Mouse (Mus musculus): ENCODE data around the gene Msrb1. TPM values are rescaled to one million over a fixed set of nuclear protein-coding genes. Genes with fewer than 3 reads are reported as not detected.

The Msrb1 gene
- polyA plus RNA-seq, 1 experiment = 57.8 TPM

DNA sequence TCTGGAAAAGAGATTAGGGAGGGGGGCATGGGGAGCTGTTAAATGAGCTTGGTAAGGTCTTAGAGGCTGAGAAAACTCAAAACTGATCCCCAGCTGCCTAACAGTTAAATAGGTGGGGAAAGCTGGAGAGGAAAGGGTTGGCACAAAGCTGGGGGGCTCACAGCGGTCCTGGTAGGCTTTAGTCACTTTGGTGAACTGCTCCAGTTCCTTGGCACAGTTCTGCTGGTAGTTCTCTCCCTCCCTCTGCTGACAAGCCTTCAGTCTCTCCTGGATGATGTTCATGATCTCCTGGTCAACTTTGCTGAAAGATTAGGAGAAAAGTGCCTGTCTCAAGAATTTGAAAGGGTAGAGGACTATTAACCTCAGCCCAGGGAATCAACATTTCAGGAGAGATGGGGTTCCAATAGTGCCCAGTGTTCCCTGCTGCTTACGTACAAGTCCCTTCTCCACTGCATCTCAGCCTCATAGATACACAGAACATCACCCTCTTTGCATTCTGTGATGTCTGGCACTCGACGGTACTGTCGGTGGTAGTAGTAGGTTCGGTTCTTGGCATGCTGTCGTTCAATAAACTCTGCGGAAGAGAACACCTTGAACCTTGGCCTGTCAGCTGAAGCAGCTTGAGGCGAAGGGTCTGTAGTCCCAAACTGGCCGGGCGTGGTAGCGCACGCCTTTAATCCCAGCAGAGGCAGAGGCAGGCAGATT, 14.1 kb upstream of the Msrb1 start:
- no peaks in the 10 kb centered on the region for H3K27me3 ChIP-seq (ENCODE audit: control insufficient read depth, insufficient read depth, insufficient read length)
- TF ChIP-seq CTCF (IDR thresholded peaks at IDR 0.05; ENCODE audit: control insufficient read depth, insufficient read depth, insufficient read length) (no peak), FOSL1 (IDR thresholded peaks at IDR 0.05; ENCODE audit: insufficient read depth, low read length, poor library complexity, severe bottlenecking) (no peak), USF1 (IDR thresholded peaks at IDR 0.05; ENCODE audit: low read depth) (no peak), MAX (IDR thresholded peaks at IDR 0.05) (no peak), MYOD1 (IDR thresholded peaks at IDR 0.05; ENCODE audit: control insufficient read depth, insufficient read length, low read depth) (no peak), MYOG (IDR thresholded peaks at IDR 0.05; ENCODE audit: control insufficient read depth, extremely low read depth, insufficient read length) (no peak), CEBPB (IDR thresholded peaks at IDR 0.05; ENCODE audit: low read depth) (no peak)
- peak overlapping the region; percentile 81 for H3K4me3 ChIP-seq (ENCODE audit: insufficient read depth, poor library complexity, severe bottlenecking)
- peaks cover 28% of the 10 kb centered on the region for H3K36me3 ChIP-seq (ENCODE audit: control insufficient read depth, insufficient read depth)
- peaks cover 65% of the 10 kb centered on the region for H3K79me2 ChIP-seq (ENCODE audit: control insufficient read depth, insufficient read depth)
- H3ac ChIP-seq (ENCODE audit: control insufficient read depth, insufficient read length, low read depth) = peak overlapping the region; percentile 48
- peaks cover 24% of the 10 kb centered on the region for H3K79me3 ChIP-seq (ENCODE audit: low read depth)

- H3K4me3 ChIP-seq (ENCODE audit: insufficient read depth, poor library complexity, severe bottlenecking) = peak overlapping the region; percentile 81
- peaks cover 59% of the 10 kb centered on the region for H3K79me2 ChIP-seq (ENCODE audit: control insufficient read depth, insufficient read depth)
- H3K27me3 ChIP-seq (ENCODE audit: control insufficient read depth, insufficient read depth, insufficient read length) = no peaks in the 10 kb centered on the region
- H3K36me3 ChIP-seq (ENCODE audit: control insufficient read depth, insufficient read depth) = peaks cover 20% of the 10 kb centered on the region
- H3K79me3 ChIP-seq (ENCODE audit: low read depth) = peaks cover 24% of the 10 kb centered on the region
- H3ac ChIP-seq (ENCODE audit: control insufficient read depth, insufficient read length, low read depth) = peak overlapping the region; percentile 75
- TF ChIP-seq MAX (IDR thresholded peaks at IDR 0.05) (no peak), CEBPB (IDR thresholded peaks at IDR 0.05; ENCODE audit: low read depth) (no peak), FOSL1 (IDR thresholded peaks at IDR 0.05; ENCODE audit: insufficient read depth, low read length, poor library complexity, severe bottlenecking) (no peak), USF1 (IDR thresholded peaks at IDR 0.05; ENCODE audit: low read depth) (no peak), MYOG (IDR thresholded peaks at IDR 0.05; ENCODE audit: control insufficient read depth, extremely low read depth, insufficient read length) (no peak), MYOD1 (IDR thresholded peaks at IDR 0.05; ENCODE audit: control insufficient read depth, insufficient read length, low read depth) (no peak), CTCF (IDR thresholded peaks at IDR 0.05; ENCODE audit: control insufficient read depth, insufficient read depth, insufficient read length) (no peak)
Measured at GRCm38 (mm10) chr17:24723122-24723880, 13.1 kb upstream of the Msrb1 start.

- Histone ChIP-seq H3K27me3 (ENCODE audit: control insufficient read depth, insufficient read depth, insufficient read length) (no peaks in the 10 kb centered on the region), H3K4me3 (ENCODE audit: insufficient read depth, poor library complexity, severe bottlenecking) (peak overlapping the region; percentile 81), H3ac (ENCODE audit: control insufficient read depth, insufficient read length, low read depth) (peak overlapping the region; percentile 75), H3K79me2 (ENCODE audit: control insufficient read depth, insufficient read depth) (peaks cover 53% of the 10 kb centered on the region), H3K79me3 (ENCODE audit: low read depth) (peaks cover 24% of the 10 kb centered on the region), H3K36me3 (ENCODE audit: control insufficient read depth, insufficient read depth) (peaks cover 19% of the 10 kb centered on the region)
- no peak for TF ChIP-seq FOSL1 (IDR thresholded peaks at IDR 0.05; ENCODE audit: insufficient read depth, low read length, poor library complexity, severe bottlenecking)
- TF ChIP-seq USF1 (IDR thresholded peaks at IDR 0.05; ENCODE audit: low read depth) = no peak
- TF ChIP-seq CTCF (IDR thresholded peaks at IDR 0.05; ENCODE audit: control insufficient read depth, insufficient read depth, insufficient read length) = no peak
Measured at GRCm38 (mm10) chr17:24723881-24724180, 12.6 kb upstream of the Msrb1 start.

GRCm38 (mm10) chr17:24724184-24724583, 12.3 kb upstream of the Msrb1 start, which contains the start of gene Ndufb10:
Gene Ndufb10 (minus strand): TSS chr17:24724478.
- Histone ChIP-seq H3K27me3 (ENCODE audit: control insufficient read depth, insufficient read depth, insufficient read length) (no peaks in the 10 kb centered on the region), H3ac (ENCODE audit: control insufficient read depth, insufficient read length, low read depth) (peak within 1 kb of the TSS; percentile 75), H3K4me3 (ENCODE audit: insufficient read depth, poor library complexity, severe bottlenecking) (peak within 1 kb of the TSS; percentile 81), H3K79me3 (ENCODE audit: low read depth) (peaks cover 22% of the 10 kb centered on the region), H3K36me3 (ENCODE audit: control insufficient read depth, insufficient read depth) (peaks cover 19% of the 10 kb centered on the region), H3K79me2 (ENCODE audit: control insufficient read depth, insufficient read depth) (peaks cover 50% of the 10 kb centered on the region)
- peak; percentile 88 for TF ChIP-seq CTCF (IDR thresholded peaks at IDR 0.05; ENCODE audit: control insufficient read depth, insufficient read depth, insufficient read length)
- no peak for TF ChIP-seq USF1 (IDR thresholded peaks at IDR 0.05; ENCODE audit: low read depth)

DNA sequence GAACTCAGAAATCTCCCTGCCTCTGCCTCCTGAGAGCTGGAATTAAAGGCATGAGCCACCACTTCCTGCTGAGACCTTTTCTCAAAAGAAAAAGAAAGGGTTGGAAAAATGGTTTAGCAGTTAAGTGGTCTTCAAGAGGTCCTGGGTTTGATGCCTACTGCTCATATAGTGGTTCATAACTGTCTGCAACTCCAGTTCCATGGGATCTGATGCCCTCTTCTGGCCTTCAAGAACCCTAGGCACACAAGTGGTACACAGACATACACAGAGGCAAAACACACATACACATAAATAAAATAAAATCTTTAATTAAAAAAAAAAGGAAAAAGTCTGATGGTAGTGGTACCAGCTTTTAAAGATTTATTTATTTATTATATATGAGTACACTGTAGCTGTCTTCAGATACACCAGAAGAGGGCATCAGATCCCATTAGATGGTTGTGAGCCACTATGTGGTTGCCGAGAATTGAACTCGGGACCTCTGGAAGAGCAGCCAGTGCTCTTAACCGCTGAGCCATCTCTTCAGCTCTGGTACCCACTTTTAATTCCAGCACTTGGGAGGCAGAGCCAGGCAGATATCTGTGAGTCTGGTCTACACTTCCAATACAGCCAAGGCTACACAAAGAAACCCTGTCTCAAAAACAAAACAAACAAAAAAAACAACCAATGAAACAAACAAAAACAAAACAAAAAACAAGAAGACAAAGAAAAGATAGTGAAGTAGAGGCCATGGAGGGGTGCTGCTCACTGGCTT, 10.6 kb upstream of the Msrb1 start:
- Histone ChIP-seq H3K36me3 (ENCODE audit: control insufficient read depth, insufficient read depth) (peaks cover 15% of the 10 kb centered on the region), H3ac (ENCODE audit: control insufficient read depth, insufficient read length, low read depth) (no peak overlapping the region), H3K79me3 (ENCODE audit: low read depth) (peaks cover 18% of the 10 kb centered on the region), H3K27me3 (ENCODE audit: control insufficient read depth, insufficient read depth, insufficient read length) (no peaks in the 10 kb centered on the region), H3K79me2 (ENCODE audit: control insufficient read depth, insufficient read depth) (peaks cover 34% of the 10 kb centered on the region), H3K4me3 (ENCODE audit: insufficient read depth, poor library complexity, severe bottlenecking) (no peak overlapping the region)
- no peak for TF ChIP-seq CEBPB (IDR thresholded peaks at IDR 0.05; ENCODE audit: low read depth)
- TF ChIP-seq USF1 (IDR thresholded peaks at IDR 0.05; ENCODE audit: low read depth) = no peak
- no peak for TF ChIP-seq MYOG (IDR thresholded peaks at IDR 0.05; ENCODE audit: control insufficient read depth, extremely low read depth, insufficient read length)
- TF ChIP-seq MAX (IDR thresholded peaks at IDR 0.05) = no peak
- TF ChIP-seq MYOD1 (IDR thresholded peaks at IDR 0.05; ENCODE audit: control insufficient read depth, insufficient read length, low read depth) = no peak
- TF ChIP-seq FOSL1 (IDR thresholded peaks at IDR 0.05; ENCODE audit: insufficient read depth, low read length, poor library complexity, severe bottlenecking) = no peak
- TF ChIP-seq CTCF (IDR thresholded peaks at IDR 0.05; ENCODE audit: control insufficient read depth, insufficient read depth, insufficient read length) = no peak

Data from C2C12 (cell line).